In genomic region chr16:31325966-31326365, GRCm38 (mm10) we compare ENCODE assay signal across 11 mouse cellular contexts. TPM values are rescaled to one million over a fixed set of nuclear protein-coding genes. Genes with fewer than 3 reads are reported as not detected.
DNase-seq lines count a peak whose midpoint lies in the region; ATAC-seq and TF ChIP-seq lines count a peak whose summit lies in the region.
"Had no signal": no experiment of that assay in that cellular context is flagged by ENCODE, and none has a peak within 500 bp of the region (broad histone marks: within the 10 kb centered on the region; RNA-seq: fewer than 3 reads in every experiment).

No protein-coding gene starts in this region.

- no peaks in the 10 kb centered on the region for H3K36me3 ChIP-seq in limb, embryonic 14.5 days (ENCODE audit: control insufficient read depth, insufficient read depth, low read length)
- H3K36me3 ChIP-seq in limb, embryonic 10.5 days, result no peaks in the 10 kb centered on the region
- no peaks in the 10 kb centered on the region for H3K36me3 ChIP-seq in embryonic facial prominence, embryonic 14.5 days (ENCODE audit: control insufficient read depth, insufficient read depth, low read length)
- no peaks in the 10 kb centered on the region for H3K36me3 ChIP-seq in heart, embryonic 12.5 days
- no peaks in the 10 kb centered on the region for H3K36me3 ChIP-seq in hindbrain, embryonic 13.5 days
- H3K36me3 ChIP-seq: liver, embryonic 13.5 days; neural tube, embryonic 13.5 days had no signal

- ATAC-seq in limb, embryonic 14.5 days (ENCODE audit: low FRiP score, low read depth), result no peak
- 0 out of 2 replicates have a peak, but pooled peaks have one; percentile 41 for ATAC-seq in embryonic facial prominence, embryonic 14.5 days (ENCODE audit: low read depth)
- 0 out of 2 replicates have a peak, but pooled peaks have one; percentile 36 for ATAC-seq in heart, embryonic 12.5 days (ENCODE audit: insufficient number of reproducible peaks, low FRiP score)
- no peak for ATAC-seq in frontal cortex, adult (ENCODE audit: low TSS enrichment)
- ATAC-seq in hindbrain, embryonic 13.5 days (ENCODE audit: low FRiP score), result no peak

- 51% methylated on average over 5 of the region's 5 CpGs for WGBS in limb, embryonic 14.5 days
- WGBS in limb, embryonic 10.5 days, result 87% methylated on average over 5 of the region's 5 CpGs
- WGBS in embryonic facial prominence, embryonic 14.5 days, result 34% methylated on average over 5 of the region's 5 CpGs
- 57% methylated on average over 5 of the region's 5 CpGs for WGBS in heart, embryonic 12.5 days
- 80% methylated on average over 5 of the region's 5 CpGs for WGBS in hindbrain, embryonic 13.5 days

- no peaks in the 10 kb centered on the region for H3K9me3 ChIP-seq in limb, embryonic 14.5 days (ENCODE audit: control insufficient read depth, low read length)
- H3K9me3 ChIP-seq in limb, embryonic 10.5 days (replicated peaks), result no peaks in the 10 kb centered on the region
- no peaks in the 10 kb centered on the region for H3K9me3 ChIP-seq in embryonic facial prominence, embryonic 14.5 days (ENCODE audit: control insufficient read depth, low read length)
- no peaks in the 10 kb centered on the region for H3K9me3 ChIP-seq in heart, embryonic 12.5 days (replicated peaks)
- no peaks in the 10 kb centered on the region for H3K9me3 ChIP-seq in hindbrain, embryonic 13.5 days
- H3K9me3 ChIP-seq: liver, embryonic 13.5 days; neural tube, embryonic 13.5 days had no signal

- no peaks in the 10 kb centered on the region for H3K27me3 ChIP-seq in limb, embryonic 14.5 days (ENCODE audit: control insufficient read depth, insufficient read depth, low read length)
- no peaks in the 10 kb centered on the region for H3K27me3 ChIP-seq in limb, embryonic 10.5 days (ENCODE audit: low read depth, poor library complexity, severe bottlenecking)
- H3K27me3 ChIP-seq in embryonic facial prominence, embryonic 14.5 days (replicated peaks; ENCODE audit: control insufficient read depth, insufficient read depth, low read length), result no peaks in the 10 kb centered on the region
- no peaks in the 10 kb centered on the region for H3K27me3 ChIP-seq in heart, embryonic 12.5 days (replicated peaks)
- no peaks in the 10 kb centered on the region for H3K27me3 ChIP-seq in hindbrain, embryonic 13.5 days
- H3K27me3 ChIP-seq: liver, embryonic 13.5 days; neural tube, embryonic 13.5 days had no signal

- no peak overlapping the region for H3K4me3 ChIP-seq in limb, embryonic 14.5 days (replicated peaks; ENCODE audit: low read length)
- no peak overlapping the region for H3K4me3 ChIP-seq in limb, embryonic 10.5 days
- H3K4me3 ChIP-seq in embryonic facial prominence, embryonic 14.5 days (ENCODE audit: low read depth, low read length), result no peak overlapping the region
- H3K4me3 ChIP-seq in heart, embryonic 12.5 days, result no peak overlapping the region
- H3K4me3 ChIP-seq in hindbrain, embryonic 13.5 days, result no peak overlapping the region
- H3K4me3 ChIP-seq: liver, embryonic 13.5 days; neural tube, embryonic 13.5 days had no signal

- H3K27ac ChIP-seq in limb, embryonic 14.5 days (replicated peaks; ENCODE audit: low read depth, low read length), result no peak overlapping the region; the same call in 1 of the 2 replicates
- no peak overlapping the region for H3K27ac ChIP-seq in limb, embryonic 10.5 days
- peak overlapping the region; percentile 29; the same call in 1 of the 2 replicates for H3K27ac ChIP-seq in embryonic facial prominence, embryonic 14.5 days (replicated peaks; ENCODE audit: low read depth, low read length)
- no peak overlapping the region for H3K27ac ChIP-seq in heart, embryonic 12.5 days (ENCODE audit: poor library complexity, severe bottlenecking)
- no peak overlapping the region for H3K27ac ChIP-seq in hindbrain, embryonic 13.5 days
- H3K27ac ChIP-seq: liver, embryonic 13.5 days; neural tube, embryonic 13.5 days had no signal

- DNase-seq in limb, embryonic 14.5 days (ENCODE audit: low spot score), result peak; percentile 54
- DNase-seq in limb, embryonic 10.5 days (ENCODE audit: low spot score), result no peak
- DNase-seq in embryonic facial prominence, embryonic 14.5 days (ENCODE audit: low spot score), result peak; percentile 59
- DNase-seq in lung, postnatal 10 days, result peak; percentile 27
- no peak for DNase-seq in right cerebral cortex, postnatal 14 days
- DNase-seq: liver, embryonic 13.5 days; midbrain, embryonic 14.5 days had no signal

- no peak overlapping the region for H3K4me2 ChIP-seq in limb, embryonic 14.5 days (replicated peaks; ENCODE audit: low read depth, low read length, severe bottlenecking)
- H3K4me2 ChIP-seq in embryonic facial prominence, embryonic 14.5 days (ENCODE audit: low read depth, low read length), result no peak overlapping the region
- no peak overlapping the region for H3K4me2 ChIP-seq in heart, embryonic 12.5 days
- no peak overlapping the region for H3K4me2 ChIP-seq in hindbrain, embryonic 13.5 days
- H3K4me2 ChIP-seq: liver, embryonic 13.5 days; neural tube, embryonic 13.5 days had no signal

- TF ChIP-seq POLR2A in limb, embryonic 14.5 days (IDR thresholded peaks at IDR 0.05; ENCODE audit: borderline replicate concordance, extremely low read depth, insufficient read depth, insufficient read length), result no peak

- no peaks in the 10 kb centered on the region for H3K4me1 ChIP-seq in limb, embryonic 14.5 days (ENCODE audit: control insufficient read depth, insufficient read depth, low read length)
- peaks cover 7% of the 10 kb centered on the region for H3K4me1 ChIP-seq in limb, embryonic 10.5 days
- peaks cover 12% of the 10 kb centered on the region; the same call in 1 of the 2 replicates for H3K4me1 ChIP-seq in embryonic facial prominence, embryonic 14.5 days (ENCODE audit: control insufficient read depth, insufficient read depth, low read length)
- H3K4me1 ChIP-seq in heart, embryonic 12.5 days (replicated peaks), result peaks cover 7% of the 10 kb centered on the region; the same call in 1 of the 2 replicates
- H3K4me1 ChIP-seq in hindbrain, embryonic 13.5 days (replicated peaks), result peaks cover 4% of the 10 kb centered on the region; the same call in 1 of the 2 replicates
- H3K4me1 ChIP-seq: liver, embryonic 13.5 days had no signal

- H3K9ac ChIP-seq in limb, embryonic 14.5 days (ENCODE audit: low read depth, low read length, severe bottlenecking), result no peak overlapping the region
- H3K9ac ChIP-seq in embryonic facial prominence, embryonic 14.5 days (ENCODE audit: low read depth, low read length), result no peak overlapping the region
- H3K9ac ChIP-seq in heart, embryonic 12.5 days, result no peak overlapping the region
- no peak overlapping the region for H3K9ac ChIP-seq in hindbrain, embryonic 13.5 days
- H3K9ac ChIP-seq: liver, embryonic 13.5 days; neural tube, embryonic 13.5 days had no signal

RNA-seq across cellular contexts. Expression of gene Apod, which starts 11.4 kb away (rescaled TPM):
- polyA plus RNA-seq in limb, embryonic 14.5 days (2012; rRNA removed), result 29.4 and 40.8 TPM in 2 replicates
- 69.9 and 76.8 TPM in 2 replicates for polyA plus RNA-seq in limb, embryonic 14.5 days (2014; fragmentation: Nextera tagmentation; extraction: Ambion mirVana)
- 5.9 and 6.5 TPM in 2 replicates for polyA plus RNA-seq in limb, embryonic 10.5 days (2016; fragmentation: Nextera tagmentation; extraction: Ambion mirVana)
- polyA plus RNA-seq in embryonic facial prominence, embryonic 14.5 days (2014; fragmentation: Nextera tagmentation; extraction: Ambion mirVana), result 63.0 and 64.0 TPM in 2 replicates
- polyA plus RNA-seq in heart, embryonic 12.5 days (2016; fragmentation: Nextera tagmentation; extraction: Ambion mirVana), result 0.27 TPM in 1 of 2 replicates, not detected in the other
- 62.3 and 64.0 TPM in 2 replicates for polyA plus RNA-seq in hindbrain, embryonic 13.5 days (2015; fragmentation: Nextera tagmentation; extraction: Ambion mirVana)

RNA-seq across cellular contexts. Expression of gene Ppp1r2, which starts 50.9 kb away (rescaled TPM):
- polyA plus RNA-seq in limb, embryonic 14.5 days (2012; rRNA removed), result 30.5 and 40.5 TPM in 2 replicates
- 77.3 and 77.7 TPM in 2 replicates for polyA plus RNA-seq in limb, embryonic 14.5 days (2014; fragmentation: Nextera tagmentation; extraction: Ambion mirVana)
- polyA plus RNA-seq in limb, embryonic 10.5 days (2016; fragmentation: Nextera tagmentation; extraction: Ambion mirVana), result 84.6 and 89.8 TPM in 2 replicates
- 106 TPM in 2 replicates for polyA plus RNA-seq in embryonic facial prominence, embryonic 14.5 days (2014; fragmentation: Nextera tagmentation; extraction: Ambion mirVana)
- polyA plus RNA-seq in heart, embryonic 12.5 days (2016; fragmentation: Nextera tagmentation; extraction: Ambion mirVana), result 97.2 and 103 TPM in 2 replicates
- polyA plus RNA-seq in hindbrain, embryonic 13.5 days (2015; fragmentation: Nextera tagmentation; extraction: Ambion mirVana), result 108 and 113 TPM in 2 replicates

Comparison
In these comparisons a context has a peak if more than half of its experiments do, and no peak if none do; other contexts are left out.
1. DNase-seq: peak in limb, embryonic 14.5 days (single experiment), embryonic facial prominence, embryonic 14.5 days (single experiment) and lung, postnatal 10 days (single experiment); none in limb, embryonic 10.5 days (single experiment) and right cerebral cortex, postnatal 14 days (single experiment).
2. ATAC-seq: peak in embryonic facial prominence, embryonic 14.5 days (single experiment) and heart, embryonic 12.5 days (single experiment); none in limb, embryonic 14.5 days (single experiment), frontal cortex, adult (single experiment) and hindbrain, embryonic 13.5 days (single experiment).